ENCODE assay signal across 13 mouse cellular contexts in genomic region chr12:84153414-84153813, GRCm38 (mm10). TPM values are rescaled to one million over a fixed set of nuclear protein-coding genes. Genes with fewer than 3 reads are reported as not detected.
"Had no signal": no experiment of that assay in that cellular context is flagged by ENCODE, and none has a peak within 500 bp of the region (broad histone marks: within the 10 kb centered on the region; RNA-seq: fewer than 3 reads in every experiment).

No protein-coding gene starts in this region.

- H3K4me3 ChIP-seq: left cerebral cortex, adult 2 months; limb, embryonic 10.5 days; megakaryocyte, embryonic 14.5 days; midbrain, embryonic 15.5 days; neural tube, embryonic 12.5 days had no signal

- H3K27ac ChIP-seq: left cerebral cortex, adult 2 months; limb, embryonic 10.5 days; macrophage; midbrain, embryonic 15.5 days; neural tube, embryonic 12.5 days had no signal

- ATAC-seq: midbrain, embryonic 15.5 days had no signal

- DNase-seq: kidney, postnatal 25 days; lung, adult 2 months; lung, postnatal 14 days; thymus, postnatal 4 days had no signal

- H3K9ac ChIP-seq: midbrain, embryonic 15.5 days; neural tube, embryonic 12.5 days had no signal

- H3K9me3 ChIP-seq: limb, embryonic 10.5 days; megakaryocyte, embryonic 14.5 days; midbrain, embryonic 15.5 days; neural tube, embryonic 12.5 days had no signal

- H3K27me3 ChIP-seq: megakaryocyte, embryonic 14.5 days; midbrain, embryonic 15.5 days; neural tube, embryonic 12.5 days had no signal

- H3K4me2 ChIP-seq: midbrain, embryonic 11.5 days; midbrain, embryonic 15.5 days; neural tube, embryonic 12.5 days had no signal

RNA-seq across cellular contexts. Expression of gene Dnal1, which starts 39.2 kb away (rescaled TPM):
- total RNA-seq: monocyte, adult 5-6 weeks had no signal

RNA-seq across cellular contexts. Expression of gene Acot6, which starts 53.0 kb away (rescaled TPM):
- total RNA-seq: neutrophil, adult 5-6 weeks had no signal
